Mouse (Mus musculus) lung, adult 2 months (tissue): ENCODE data around the gene Eva1b. TPM values are rescaled to one million over a fixed set of nuclear protein-coding genes. Genes with fewer than 3 reads are reported as not detected.

Experiments used
- DNase-seq: peaks from one replicate; pipeline ENCODE4 v3.0.0; 2022
- H3K4me1 ChIP-seq: fragments of 200-500 bp; 2 replicates; pipeline ENCODE4 v1.6.1; 2011; ENCODE audit warnings: low read length; ENCODE audit not compliant: control insufficient read depth, insufficient read depth
- H3K4me3 ChIP-seq: fragments of 200-500 bp; replicated peaks from 2 replicates; pipeline ENCODE3; 2011; ENCODE audit warnings: low read depth, mild to moderate bottlenecking, control low read depth, low read length; ENCODE audit errors: extremely low read depth
- CTCF ChIP-seq: fragments of 200-500 bp; IDR thresholded peaks from 2 replicates; pipeline ENCODE4 v1.5.1; 2011; ENCODE audit warnings: mild to moderate bottlenecking, low read length, control low read depth; ENCODE audit not compliant: insufficient read depth
- POLR2A ChIP-seq: fragments of 200-500 bp; IDR thresholded peaks from 2 replicates; pipeline ENCODE4 v1.6.1; 2011; ENCODE audit warnings: low read depth, mild to moderate bottlenecking, control low read depth, low read length, borderline replicate concordance; ENCODE audit errors: extremely low read depth
- WGBS: fragments of 180-500 bp; shearing (Covaris S2); methylation state at CpG from one replicate; pipeline ENCODE4 v1.1.7; 2018; 5-methylcytosine and 5-hydroxymethylcytosine counted together
- polyA plus RNA-seq: library from polyadenylated mRNA; depleted of rRNA; stranded (reverse); fragments of >200 nt; gene quantifications from 2 replicates; pipeline ENCODE4 v1.2.3, GENCODE M21; 2012

Gene Eva1b
- polyA plus RNA-seq, 1 experiment, result 221 TPM

DNA sequence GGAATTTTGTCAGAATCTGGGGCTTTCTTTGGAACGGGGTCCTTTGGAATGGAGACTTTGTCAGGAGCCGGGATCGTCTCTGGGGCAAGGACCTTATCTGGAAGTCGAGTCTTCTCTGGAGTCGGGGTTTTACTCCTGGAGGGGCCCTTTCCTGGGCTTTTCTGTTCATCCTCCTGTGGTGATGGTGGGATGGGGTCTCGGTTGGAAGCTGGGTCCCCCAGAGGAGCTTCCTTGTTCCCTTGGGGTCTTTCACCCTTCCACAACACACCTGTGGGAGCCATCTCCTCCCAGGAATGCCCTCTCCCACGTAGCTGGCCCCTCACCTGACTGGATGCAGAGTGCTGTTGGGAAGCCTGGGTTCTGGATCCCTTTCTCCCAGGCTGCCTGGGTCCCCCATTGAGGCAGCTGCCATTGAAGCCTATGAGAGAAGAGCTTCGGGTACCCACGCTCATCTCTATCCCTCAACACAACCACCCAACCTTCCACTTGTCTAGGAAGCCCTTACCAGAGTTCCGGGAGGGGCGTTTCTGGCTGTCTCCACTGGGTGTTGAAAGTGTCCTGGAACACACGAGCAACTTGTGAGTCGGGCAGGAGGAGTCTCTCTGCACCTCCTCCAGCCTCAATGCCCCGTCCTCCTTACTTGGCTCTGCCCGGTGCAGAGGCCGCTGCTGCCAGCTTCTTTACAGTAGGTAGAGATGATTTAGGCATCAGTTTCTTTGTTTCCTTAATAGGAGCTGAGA lies 4.3 kb downstream of the Eva1b start:
- TF ChIP-seq POLR2A (no peak), CTCF (no peak)
- Histone ChIP-seq H3K4me3 (no peak overlapping the region), H3K4me1 (peaks cover 22% of the 10 kb centered on the region)
- 76% methylated on average over 16 of the region's 16 CpGs for WGBS
- DNase-seq, result no peak

DNA sequence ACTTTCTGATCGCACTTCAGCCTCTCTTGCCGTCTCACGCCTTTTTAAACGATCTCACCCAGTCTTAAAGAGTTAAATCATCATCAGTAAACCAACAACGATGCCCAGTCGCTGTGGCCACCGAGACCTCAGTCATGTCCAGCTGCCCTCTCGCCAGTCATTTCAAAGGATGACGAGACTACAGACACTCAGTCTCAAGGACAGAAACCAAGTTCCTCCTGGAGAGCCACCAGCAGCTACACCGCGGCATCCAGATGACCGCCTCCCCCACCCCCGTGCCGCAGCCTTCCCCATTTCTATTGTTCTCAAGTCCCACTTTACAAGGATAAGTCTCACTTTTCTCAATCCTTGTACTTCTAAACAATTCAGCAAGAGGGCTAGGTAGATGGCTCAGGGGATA lies 5.3 kb downstream of the Eva1b start:
- DNase-seq, result no peak
- 53% methylated on average over 14 of the region's 14 CpGs for WGBS
- peaks cover 20% of the 10 kb centered on the region for H3K4me1 ChIP-seq
- no peak overlapping the region for H3K4me3 ChIP-seq
- TF ChIP-seq POLR2A (no peak), CTCF (no peak)

DNA sequence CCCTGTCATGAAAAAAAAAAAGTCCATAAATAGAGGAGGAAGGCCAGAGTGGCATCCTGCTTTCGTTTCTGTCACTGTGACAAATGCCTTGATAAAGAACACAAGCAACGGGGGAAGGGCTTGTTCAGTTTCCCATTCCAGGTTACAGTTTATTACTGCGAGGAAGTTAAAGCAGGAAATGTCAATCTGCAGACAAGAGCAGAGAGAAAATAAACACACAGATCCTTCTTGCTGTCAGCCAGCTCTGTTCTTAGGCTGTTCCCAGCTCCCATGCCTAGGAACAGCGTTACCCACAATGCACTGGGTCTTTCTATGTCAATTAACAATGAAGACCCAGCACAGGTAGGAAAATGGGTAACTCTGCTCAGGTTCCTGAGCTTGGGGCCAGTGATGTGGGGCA lies 7.6 kb downstream of the Eva1b start:
- TF ChIP-seq POLR2A (no peak), CTCF (no peak)
- Histone ChIP-seq H3K4me3 (no peak overlapping the region), H3K4me1 (peaks cover 14% of the 10 kb centered on the region)
- WGBS, result 24% methylated on average over 4 of the region's 4 CpGs
- DNase-seq, result no peak

DNA sequence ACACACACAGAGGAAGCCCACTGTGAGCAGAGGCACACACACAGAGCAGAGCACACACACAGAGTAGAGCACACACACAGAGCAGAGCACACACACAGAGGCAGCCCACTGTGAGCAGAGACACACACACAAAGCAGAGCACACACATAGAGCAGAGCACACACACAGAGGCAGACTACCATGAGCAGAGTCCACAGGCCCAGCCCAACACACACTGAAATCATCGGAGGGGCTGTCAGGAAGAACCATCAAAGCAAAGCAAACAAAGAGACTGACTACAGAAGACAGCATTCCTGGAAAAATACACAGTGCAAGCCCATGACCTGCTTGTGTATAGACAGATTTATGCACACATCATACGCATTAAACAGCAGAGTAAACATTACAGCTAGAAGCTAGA lies 8.3 kb downstream of the Eva1b start:
- WGBS, result 18% methylated on average over 2 of the region's 2 CpGs
- H3K4me1 ChIP-seq, result peaks cover 10% of the 10 kb centered on the region
- H3K4me3 ChIP-seq, result no peak overlapping the region
- no peak for DNase-seq
- no peak for TF ChIP-seq CTCF
- TF ChIP-seq POLR2A, result no peak

- Histone ChIP-seq H3K4me1 (peaks cover 6% of the 10 kb centered on the region), H3K4me3 (no peak overlapping the region)
- 63% methylated on average over 5 of the region's 5 CpGs for WGBS
- DNase-seq, result no peak
- TF ChIP-seq POLR2A (no peak), CTCF (peak; percentile 78)
These were observed 9.1 kb downstream of the Eva1b start for GRCm38 (mm10) chr4:126156617-126157016.

DNA sequence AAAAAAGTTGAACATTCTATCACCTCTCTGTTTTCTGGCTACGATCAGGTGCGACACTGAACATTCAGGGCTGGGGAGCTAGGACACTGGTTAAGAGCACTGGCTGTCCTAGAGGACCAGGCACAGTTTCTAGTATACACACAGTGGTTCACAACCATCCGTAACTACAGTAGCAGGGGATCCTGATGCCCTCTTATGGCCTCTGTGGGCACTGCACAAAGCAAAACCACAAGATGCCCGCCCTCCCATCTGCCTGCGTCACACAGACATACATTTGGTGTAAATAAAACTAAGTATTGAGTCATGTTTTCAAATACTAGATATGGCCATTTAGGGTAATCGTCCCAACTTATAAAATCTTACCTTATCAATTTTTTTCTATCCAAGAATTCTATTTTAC lies 10.0 kb downstream of the Eva1b start:
- DNase-seq, result no peak

GRCm38 (mm10) chr4:126159455-126159854 lies 11.9 kb downstream of the Eva1b start:
- H3K4me3 ChIP-seq, result no peak overlapping the region
- peaks cover 11% of the 10 kb centered on the region for H3K4me1 ChIP-seq
- TF ChIP-seq POLR2A, result no peak
- TF ChIP-seq CTCF, result no peak
- 63% methylated on average over 8 of the region's 8 CpGs for WGBS
- DNase-seq, result no peak

More for the DNA sequence above, 10.0 kb downstream of the Eva1b start:
- TF ChIP-seq CTCF (peak; percentile 33), POLR2A (no peak)
- Histone ChIP-seq H3K4me1 (peaks cover 8% of the 10 kb centered on the region), H3K4me3 (no peak overlapping the region)
- 92% methylated on average over 6 of the region's 6 CpGs for WGBS

DNA sequence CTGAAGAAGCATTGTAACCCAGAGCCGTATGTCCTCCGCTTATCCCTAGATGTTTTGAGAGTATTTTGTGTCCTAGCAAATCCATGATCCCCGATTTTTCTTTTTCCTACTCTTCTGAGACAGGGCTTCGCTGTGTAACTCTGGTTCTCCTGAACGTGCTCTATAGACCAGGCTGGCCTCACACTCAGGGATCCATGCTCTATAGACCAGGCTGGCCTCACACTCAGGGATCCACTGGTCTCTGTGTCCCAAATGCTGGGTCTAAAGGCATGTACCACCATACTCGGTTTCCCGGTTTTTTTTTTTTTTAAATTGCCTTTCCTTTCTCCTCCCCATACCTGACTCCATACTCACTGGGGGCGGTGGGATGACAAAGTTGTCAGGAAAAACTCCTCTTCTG lies 13.4 kb downstream of the Eva1b start:
- WGBS, result 90% methylated on average over 8 of the region's 8 CpGs
- H3K4me3 ChIP-seq, result no peak overlapping the region
- peaks cover 8% of the 10 kb centered on the region for H3K4me1 ChIP-seq
- TF ChIP-seq CTCF, result no peak
- TF ChIP-seq POLR2A, result no peak
- DNase-seq, result no peak

GRCm38 (mm10) chr4:126161456-126161855 lies 13.9 kb downstream of the Eva1b start:
- no peak for DNase-seq
- WGBS, result 92% methylated on average over 6 of the region's 6 CpGs
- Histone ChIP-seq H3K4me3 (no peak overlapping the region), H3K4me1 (peaks cover 10% of the 10 kb centered on the region)
- TF ChIP-seq POLR2A, result no peak
- no peak for TF ChIP-seq CTCF

DNA sequence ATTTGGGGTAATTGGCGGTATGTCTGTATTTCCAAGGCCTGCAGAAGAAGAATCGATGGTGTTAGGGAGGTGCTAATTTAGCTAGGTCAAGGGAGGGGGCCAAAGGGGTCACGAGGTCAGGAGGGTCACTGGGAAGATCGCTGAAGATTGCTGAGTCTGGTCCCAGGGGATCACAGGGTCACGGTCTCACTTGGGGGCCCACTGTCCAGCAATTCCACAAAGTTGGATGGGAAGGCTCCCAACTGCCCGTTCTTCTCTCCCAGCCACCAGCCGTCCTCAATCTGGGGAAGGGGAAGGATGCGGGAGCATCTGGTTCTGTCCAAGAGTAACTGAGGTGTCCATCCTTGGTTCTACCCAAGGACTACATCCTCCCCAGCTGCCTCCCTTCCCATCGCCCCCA lies 14.4 kb downstream of the Eva1b start:
- Histone ChIP-seq H3K4me3 (peak overlapping the region; percentile 70), H3K4me1 (peaks cover 10% of the 10 kb centered on the region)
- TF ChIP-seq POLR2A (no peak), CTCF (no peak)
- WGBS, result 59% methylated on average over 9 of the region's 9 CpGs
- no peak for DNase-seq
